Mouse (Mus musculus) hindbrain, embryonic 16.5 days (tissue): ENCODE measurements around the gene Atf7ip2. TPM values are rescaled to one million over a fixed set of nuclear protein-coding genes. Genes with fewer than 3 reads are reported as not detected.

Experiments used
- ATAC-seq: fragments of 200-750 bp; cut with Nextera tagmentation; 2 replicates; pipeline ENCODE4 v1.8.0; 2017; ENCODE audit warnings: moderate TSS enrichment, moderate library complexity
- H3K27ac ChIP-seq: fragments of 300-500 bp; sonication (generic); 2 replicates; pipeline ENCODE4 v1.5.1; 2014; ENCODE audit warnings: low read depth, mild to moderate bottlenecking, control low read depth, low read length, moderate library complexity
- H3K27me3 ChIP-seq: fragments of 300-500 bp; sonication (generic); replicated peaks from 2 replicates; pipeline ENCODE4 v1.6.1; 2014; ENCODE audit warnings: low read length; ENCODE audit not compliant: control insufficient read depth, insufficient read depth
- H3K36me3 ChIP-seq: fragments of 300-500 bp; sonication (generic); 2 replicates; pipeline ENCODE4 v1.6.1; 2014; ENCODE audit warnings: mild to moderate bottlenecking, low read length, moderate library complexity, mixed read lengths; ENCODE audit not compliant: control insufficient read depth, insufficient read depth
- H3K4me1 ChIP-seq: fragments of 300-500 bp; sonication (generic); 2 replicates; pipeline ENCODE4 v1.6.1; 2014; ENCODE audit warnings: low read depth, low read length; ENCODE audit not compliant: control insufficient read depth, insufficient read depth
- H3K4me2 ChIP-seq: fragments of 300-500 bp; sonication (generic); 2 replicates; pipeline ENCODE4 v1.6.1; 2014; ENCODE audit warnings: mild to moderate bottlenecking, low read length, control low read depth, moderate library complexity
- H3K4me3 ChIP-seq: fragments of 300-500 bp; sonication (generic); 2 replicates; pipeline ENCODE4 v1.5.1; 2014; ENCODE audit warnings: mild to moderate bottlenecking, low read length, control low read depth, moderate library complexity
- H3K9ac ChIP-seq: fragments of 300-500 bp; sonication (generic); 2 replicates; pipeline ENCODE4 v1.6.1; 2014; ENCODE audit warnings: low read depth, mild to moderate bottlenecking, control low read depth, low read length, moderate library complexity
- H3K9me3 ChIP-seq: fragments of 300-500 bp; sonication (generic); 2 replicates; pipeline ENCODE4 v1.6.1; 2014; ENCODE audit warnings: mild to moderate bottlenecking, low read length, moderate library complexity; ENCODE audit not compliant: control insufficient read depth
- WGBS: fragments of 180-500 bp; shearing (Covaris S2); extraction: QIAGEN DNeasy Blood & Tissue Kit; methylation state at CpG from one replicate; pipeline ENCODE4 v1.1.7; 2014; 5-methylcytosine and 5-hydroxymethylcytosine counted together
- microRNA-seq: library from miRNA; unstranded; fragments of <30 nt; microRNA quantifications from one replicate; pipeline ENCODE4, GENCODE M21; 2017
- polyA plus RNA-seq: library from polyadenylated mRNA; unstranded; fragments of >200 nt; fragmentation: Nextera tagmentation; extraction: Ambion mirVana; gene quantifications from 2 replicates; pipeline ENCODE4 v1.2.1, GENCODE M21; 2015

Atf7ip2 gene
- polyA plus RNA-seq, 1 experiment from 2014 or later, result 0.21 TPM

GRCm38 (mm10) chr16:10286513-10287268 is 94.2 kb downstream of the Atf7ip2 start:
- WGBS, result 85% methylated on average over 9 of the region's 9 CpGs
- ATAC-seq, result no peak
- Histone ChIP-seq H3K4me3 (no peak overlapping the region), H3K9me3 (no peaks in the 10 kb centered on the region), H3K27me3 (no peaks in the 10 kb centered on the region), H3K4me2 (no peak overlapping the region), H3K4me1 (no peaks in the 10 kb centered on the region), H3K36me3 (no peaks in the 10 kb centered on the region), H3K9ac (no peak overlapping the region), H3K27ac (no peak overlapping the region)

GRCm38 (mm10) chr16:10288115-10288514 is 95.6 kb downstream of the Atf7ip2 start:
- H3K4me2 ChIP-seq, result no peak overlapping the region
- H3K4me1 ChIP-seq, result no peaks in the 10 kb centered on the region
- no peak overlapping the region for H3K4me3 ChIP-seq
- H3K9me3 ChIP-seq, result no peaks in the 10 kb centered on the region
- H3K36me3 ChIP-seq, result no peaks in the 10 kb centered on the region
- WGBS, result 87% methylated on average over 6 of the region's 6 CpGs
- H3K27me3 ChIP-seq, result no peaks in the 10 kb centered on the region
- H3K9ac ChIP-seq, result no peak overlapping the region
- ATAC-seq, result no peak
- no peak overlapping the region for H3K27ac ChIP-seq

GRCm38 (mm10) chr16:10297696-10298644 is 105.5 kb downstream of the Atf7ip2 start:
- H3K4me2 ChIP-seq, result no peak overlapping the region
- no peak overlapping the region for H3K27ac ChIP-seq
- no peaks in the 10 kb centered on the region for H3K36me3 ChIP-seq
- ATAC-seq, result peak; percentile 72
- H3K4me1 ChIP-seq, result no peaks in the 10 kb centered on the region
- H3K4me3 ChIP-seq, result no peak overlapping the region
- WGBS, result 77% methylated on average over 10 of the region's 10 CpGs
- no peak overlapping the region for H3K9ac ChIP-seq
- peaks cover 3% of the 10 kb centered on the region; the same call in 1 of the 2 replicates for H3K9me3 ChIP-seq
- H3K27me3 ChIP-seq, result no peaks in the 10 kb centered on the region

- H3K4me2 ChIP-seq, result no peak overlapping the region
- no peak overlapping the region for H3K27ac ChIP-seq
- no peaks in the 10 kb centered on the region for H3K36me3 ChIP-seq
- H3K4me1 ChIP-seq, result no peaks in the 10 kb centered on the region
- no peaks in the 10 kb centered on the region for H3K27me3 ChIP-seq
- H3K9me3 ChIP-seq, result peaks cover 3% of the 10 kb centered on the region; the same call in 1 of the 2 replicates
- 31% methylated on average over 8 of the region's 8 CpGs for WGBS
- no peak overlapping the region for H3K4me3 ChIP-seq
- no peak for ATAC-seq
- H3K9ac ChIP-seq, result no peak overlapping the region
Observed at GRCm38 (mm10) chr16:10299637-10300036, 107.1 kb downstream of the Atf7ip2 start.

- WGBS, result 77% methylated on average over 3 of the region's 3 CpGs
- Histone ChIP-seq H3K9me3 (peaks cover 3% of the 10 kb centered on the region; the same call in 1 of the 2 replicates), H3K4me2 (no peak overlapping the region), H3K9ac (no peak overlapping the region), H3K27ac (no peak overlapping the region), H3K4me3 (no peak overlapping the region), H3K36me3 (no peaks in the 10 kb centered on the region), H3K4me1 (no peaks in the 10 kb centered on the region), H3K27me3 (no peaks in the 10 kb centered on the region)
- no peak for ATAC-seq
Observed at GRCm38 (mm10) chr16:10300231-10301186, 108.0 kb downstream of the Atf7ip2 start.

Small RNA genes within 50 kb of the gene (microRNA-seq; reads per million reads assigned to microRNA genes)
- gene Gm22932, result not detected

Other genes starting within 250 kb of the Atf7ip2 start
- 6.1 and 9.7 TPM in 2 replicates for gene Grin2a, start 197.2 kb upstream of the Atf7ip2 start, polyA plus RNA-seq
- not detected in 2 replicates for gene Rpl39l, start 22.5 kb upstream of the Atf7ip2 start, polyA plus RNA-seq
- gene Emp2, start 121.3 kb downstream of the Atf7ip2 start, polyA plus RNA-seq, result 22.3 and 24.5 TPM in 2 replicates
- 20.7 and 27.5 TPM in 2 replicates for gene Tekt5, start 202.8 kb downstream of the Atf7ip2 start, polyA plus RNA-seq
- 46.3 and 54.1 TPM in 2 replicates for gene Nubp1, start 219.2 kb downstream of the Atf7ip2 start, polyA plus RNA-seq